Mouse (Mus musculus) erythroblast, embryonic 14.5 days (primary cell): ENCODE results near the gene Rbms2.

Source experiments
- GATA1 ChIP-seq: IDR thresholded peaks from 2 replicates; pipeline ENCODE4 v1.6.1; 2012; ENCODE audit warnings: low read length, inconsistent platforms, mixed read lengths
- TAL1 ChIP-seq: IDR thresholded peaks from 3 replicates; pipeline ENCODE4 v1.6.1; 2012; ENCODE audit warnings: low read length, inconsistent platforms, mixed read lengths

- TF ChIP-seq TAL1 (no peak), GATA1 (no peak)
Measured at GRCm38 (mm10) chr10:128086391-128086790, 93.7 kb downstream of the Rbms2 start.
